Mouse (Mus musculus): Measurements from ENCODE around the gene Eme1. TPM values are rescaled to one million over a fixed set of nuclear protein-coding genes. Genes with fewer than 3 reads are reported as not detected.

The Eme1 gene
- polyA plus RNA-seq, 1 experiment, result 0.52 TPM

DNA sequence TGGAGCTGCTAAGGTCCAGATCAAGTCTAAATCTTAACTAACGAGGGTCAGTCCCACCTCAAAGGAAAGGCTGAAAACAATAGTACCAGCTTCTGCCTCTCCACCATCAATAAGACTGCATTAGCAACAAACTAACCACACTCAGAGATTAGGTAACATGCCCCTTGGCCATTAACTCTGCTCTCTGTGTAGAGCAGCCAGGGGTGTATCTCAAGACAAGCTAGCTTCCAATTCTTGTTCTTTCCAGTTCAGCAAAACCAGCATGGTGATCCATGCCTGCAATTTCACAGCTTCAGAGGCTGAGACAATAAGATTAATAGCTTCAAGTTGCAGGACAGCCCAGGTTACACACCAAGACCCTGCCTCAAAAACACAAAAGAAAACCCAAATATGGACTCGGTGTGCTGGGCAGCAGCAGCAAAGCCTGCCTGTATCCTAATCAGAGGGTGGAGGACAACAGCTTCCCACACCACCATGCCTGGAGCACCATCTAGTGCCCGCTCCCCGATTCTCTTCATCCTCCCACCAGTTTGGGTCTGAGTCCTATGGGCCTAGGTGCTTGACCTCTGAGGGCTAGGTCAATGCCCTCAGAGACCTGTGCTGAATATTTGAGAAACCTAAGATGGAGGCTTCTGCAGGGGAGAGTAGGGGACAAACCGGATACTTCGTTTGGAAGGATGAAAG is 55.2 kb downstream of the Eme1 start:
- no peak for DNase-seq (ENCODE audit: low spot score)

DNA sequence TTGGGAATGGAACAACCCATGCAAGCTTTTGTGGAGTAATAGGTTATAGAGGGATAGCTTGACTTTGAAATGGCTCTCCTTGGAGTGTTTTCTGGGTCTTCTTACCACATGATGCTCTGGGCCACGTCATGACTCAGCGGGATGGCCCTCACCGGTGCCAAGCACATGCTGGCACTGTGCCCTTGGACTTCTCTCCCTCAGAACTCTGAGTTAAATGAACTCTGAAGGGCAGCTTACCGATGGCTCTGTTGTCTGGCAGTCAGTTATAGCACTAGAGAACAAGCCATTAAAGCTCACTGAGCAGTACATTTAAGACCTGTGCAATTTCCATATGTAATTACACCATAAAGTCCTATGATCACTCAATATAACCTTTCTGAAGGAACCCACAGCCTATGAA is 56.4 kb downstream of the Eme1 start:
- no peak for DNase-seq (ENCODE audit: low spot score)

DNA sequence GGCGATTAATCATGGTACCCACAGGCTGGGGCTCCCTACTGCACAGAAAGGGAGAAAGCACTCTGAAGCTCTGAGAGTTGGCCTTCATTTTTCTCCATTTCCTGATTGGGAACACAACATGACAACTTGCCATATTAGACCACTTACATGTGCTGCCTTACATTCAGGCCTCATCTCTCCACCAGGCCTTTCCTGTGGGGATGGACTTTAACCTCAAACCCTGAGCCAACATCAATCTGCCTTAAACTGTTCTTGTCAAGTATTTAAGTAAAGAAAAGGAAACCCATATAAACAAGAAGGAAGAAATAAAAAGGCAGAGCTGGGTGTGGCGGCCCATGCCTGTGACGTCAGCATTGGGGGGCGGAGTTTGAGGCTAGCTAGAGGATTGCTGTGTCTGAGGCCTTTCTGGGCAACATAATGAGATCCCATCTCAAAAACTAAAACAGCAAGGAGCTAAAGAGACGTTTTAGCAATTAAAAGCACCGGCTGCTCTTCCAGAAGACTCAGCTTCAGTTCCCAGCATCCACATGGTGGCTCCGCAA is 57.4 kb downstream of the Eme1 start:
- DNase-seq (ENCODE audit: low spot score), result no peak

Other genes with a start within 250 kb of the Eme1 start
- 2.6 and 2.9 TPM in 2 replicates for gene Cacna1g, start 179.8 kb downstream of the Eme1 start, polyA plus RNA-seq (2012; rRNA removed)
- 0.06 TPM in 1 of 2 replicates, not detected in the other for gene Spata20, start 167.8 kb downstream of the Eme1 start, polyA plus RNA-seq (2012; rRNA removed)
- 28.5 and 34.1 TPM in 2 replicates for gene Epn3, start 154.0 kb downstream of the Eme1 start, polyA plus RNA-seq (2012; rRNA removed)
- 1.7 and 2.0 TPM in 2 replicates for gene Mycbpap, start 132.2 kb downstream of the Eme1 start, polyA plus RNA-seq (2012; rRNA removed)
- gene Rsad1, start 104.7 kb downstream of the Eme1 start, polyA plus RNA-seq (2012; rRNA removed), result 14.3 and 16.7 TPM in 2 replicates
- gene Chad, start 88.9 kb downstream of the Eme1 start, polyA plus RNA-seq (2012; rRNA removed), result 0.17 and 0.29 TPM in 2 replicates
- gene Acsf2, start 52.1 kb downstream of the Eme1 start, polyA plus RNA-seq (2012; rRNA removed), result 29.6 and 31.8 TPM in 2 replicates
- 62.8 and 64.7 TPM in 2 replicates for gene Lrrc59, start 24.2 kb downstream of the Eme1 start, polyA plus RNA-seq (2012; rRNA removed)
- 93.5 and 105 TPM in 2 replicates for gene Mrpl27, start 197 bp downstream of the Eme1 start, polyA plus RNA-seq (2012; rRNA removed)
- 12.7 and 15.9 TPM in 2 replicates for gene Xylt2, start 23.6 kb upstream of the Eme1 start, polyA plus RNA-seq (2012; rRNA removed)
- gene Gm11541, start 50.5 kb upstream of the Eme1 start, polyA plus RNA-seq (2012; rRNA removed), result not detected in 2 replicates
- gene Cdc34b, start 87.8 kb upstream of the Eme1 start, polyA plus RNA-seq (2012; rRNA removed), result 0.07 and 0.17 TPM in 2 replicates
- not detected in 2 replicates for gene Tmem92, start 128.7 kb upstream of the Eme1 start, polyA plus RNA-seq (2012; rRNA removed)

All from urinary bladder, adult 2 months (tissue).